Mouse (Mus musculus) thymus, adult 2 months (tissue): ENCODE results near the gene Acap2.

Experiments used
- CTCF ChIP-seq: fragments of 200-500 bp; IDR thresholded peaks from 2 replicates; pipeline ENCODE4 v1.5.1; 2012; ENCODE audit warnings: mild to moderate bottlenecking, control low read depth, low read length, moderate library complexity, borderline replicate concordance; ENCODE audit not compliant: control insufficient read depth, poor library complexity, insufficient read depth; ENCODE audit errors: extremely low read depth
- POLR2A ChIP-seq: fragments of 200-500 bp; IDR thresholded peaks from 2 replicates; pipeline ENCODE4 v1.6.1; 2012; ENCODE audit warnings: mild to moderate bottlenecking, low read length, control low read depth, moderate library complexity; ENCODE audit not compliant: control insufficient read depth, poor library complexity, insufficient read depth; ENCODE audit errors: extremely low read depth

DNA sequence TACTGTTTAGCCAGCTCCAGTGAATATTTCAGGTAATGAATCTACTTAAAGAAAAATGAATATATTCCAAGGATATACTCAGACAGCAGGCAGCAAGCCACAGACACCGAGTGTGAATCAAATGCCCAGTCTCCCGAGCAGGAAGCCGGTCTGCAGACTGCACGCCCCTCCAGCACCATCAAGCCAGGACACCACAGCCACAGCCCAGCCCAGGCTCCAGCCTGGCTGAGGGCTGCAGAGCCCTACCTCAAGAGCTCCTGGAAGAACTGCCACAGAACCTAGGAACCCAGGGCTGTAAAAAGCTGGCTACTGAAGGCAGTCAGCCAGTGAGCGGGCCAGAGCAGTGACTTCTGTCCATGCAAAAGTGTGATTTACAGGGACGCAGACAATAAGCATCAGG, 148.2 kb downstream of the Acap2 start:
- TF ChIP-seq CTCF (no peak), POLR2A (no peak)
